Mouse (Mus musculus) retina, embryonic 14.5 days (tissue): ENCODE results near the gene Olfr263.

Experiments used
- DNase-seq: peaks from one replicate; pipeline ENCODE4 v3.0.0-alpha.2; 2015; ENCODE audit warnings: low spot score

Gene Olfr263

DNA sequence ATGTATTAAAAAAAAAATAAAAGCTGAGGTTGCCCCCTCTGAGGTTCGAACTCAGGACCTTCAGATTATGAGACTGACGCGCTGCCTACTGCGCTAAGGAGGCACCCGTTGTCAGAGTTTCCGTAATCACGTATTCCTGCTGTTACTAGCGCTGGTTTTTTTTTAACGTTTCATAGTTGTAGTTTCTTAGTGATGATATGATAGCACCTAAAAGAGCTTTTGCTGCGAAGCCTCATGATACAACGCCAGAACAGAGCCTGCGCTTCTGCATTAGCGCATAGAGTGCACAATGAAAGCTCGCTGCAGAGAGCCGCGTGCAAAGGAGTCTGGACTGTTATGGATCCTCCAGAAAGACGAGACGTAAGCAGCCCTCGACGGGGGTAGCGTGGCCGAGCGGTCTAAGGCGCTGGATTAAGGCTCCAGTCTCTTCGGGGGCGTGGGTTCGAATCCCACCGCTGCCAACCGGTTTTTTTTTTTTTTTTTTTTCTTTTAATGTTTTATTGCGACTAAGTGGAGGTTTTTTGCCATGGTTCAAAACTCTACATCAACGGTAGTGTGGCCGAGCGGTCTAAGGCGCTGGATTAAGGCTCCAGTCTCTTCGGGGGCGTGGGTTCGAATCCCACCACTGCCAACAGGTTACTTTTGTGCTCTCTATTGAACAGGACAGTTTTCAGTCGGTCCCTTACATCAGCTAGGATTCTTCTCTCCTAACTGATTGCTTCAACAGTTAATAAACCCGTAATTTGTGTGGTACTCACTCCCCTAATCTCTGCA lies 40.4 kb downstream of the Olfr263 start:
- DNase-seq: peak; percentile 88

DNA sequence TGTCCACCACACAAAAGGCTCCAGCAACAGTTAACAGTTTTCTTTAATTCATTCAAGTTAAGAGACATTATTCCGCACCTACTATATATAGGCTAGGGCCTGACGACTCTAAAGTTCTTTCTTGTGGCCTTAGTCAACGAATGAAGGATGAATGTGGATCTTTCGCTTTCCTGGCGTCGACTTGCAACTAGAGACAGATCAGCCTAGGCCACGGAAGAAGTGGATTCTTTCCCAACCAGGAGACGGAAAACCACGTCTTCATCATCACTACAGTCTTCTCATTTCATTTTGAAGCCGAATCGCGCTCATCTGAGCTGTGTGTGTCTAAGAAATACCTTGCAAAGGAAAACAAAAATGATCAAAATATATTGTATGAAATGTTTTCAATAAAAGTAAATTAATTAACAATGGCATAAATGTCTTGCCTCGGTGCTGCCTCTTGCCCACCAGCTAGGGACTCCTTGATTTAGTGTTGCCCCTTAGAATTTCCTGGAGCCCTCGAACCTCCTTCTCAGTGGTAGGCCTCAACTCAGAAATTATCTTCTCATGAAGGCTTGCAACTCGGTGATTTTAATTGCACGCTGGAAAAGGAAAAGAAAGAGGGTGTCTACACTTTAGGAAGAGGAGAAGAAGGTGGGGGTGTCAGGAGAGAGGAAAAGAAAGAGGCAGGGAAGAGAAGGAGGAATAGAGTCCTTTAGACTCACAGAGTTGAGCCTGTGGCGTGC lies 41.2 kb downstream of the Olfr263 start:
- DNase-seq: no peak

DNA sequence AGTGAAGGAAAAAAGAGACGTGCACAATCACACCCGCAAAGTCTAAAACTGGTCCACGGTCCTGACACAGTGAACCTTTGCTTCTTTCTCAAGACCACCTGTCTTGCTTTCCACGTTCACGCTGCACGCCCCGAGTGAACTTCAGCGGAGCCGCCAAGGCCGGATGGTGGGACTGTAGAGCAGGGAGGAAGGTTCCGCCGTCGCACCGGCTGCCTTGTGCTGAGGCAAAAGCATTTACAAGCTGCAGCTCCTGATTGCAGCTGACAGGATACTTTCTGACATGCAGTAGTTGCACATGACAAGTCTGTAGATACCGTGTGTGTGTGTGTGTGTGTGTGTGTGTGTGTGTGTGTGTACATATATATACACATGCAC lies 41.7 kb downstream of the Olfr263 start:
- DNase-seq: peak; percentile 53

DNA sequence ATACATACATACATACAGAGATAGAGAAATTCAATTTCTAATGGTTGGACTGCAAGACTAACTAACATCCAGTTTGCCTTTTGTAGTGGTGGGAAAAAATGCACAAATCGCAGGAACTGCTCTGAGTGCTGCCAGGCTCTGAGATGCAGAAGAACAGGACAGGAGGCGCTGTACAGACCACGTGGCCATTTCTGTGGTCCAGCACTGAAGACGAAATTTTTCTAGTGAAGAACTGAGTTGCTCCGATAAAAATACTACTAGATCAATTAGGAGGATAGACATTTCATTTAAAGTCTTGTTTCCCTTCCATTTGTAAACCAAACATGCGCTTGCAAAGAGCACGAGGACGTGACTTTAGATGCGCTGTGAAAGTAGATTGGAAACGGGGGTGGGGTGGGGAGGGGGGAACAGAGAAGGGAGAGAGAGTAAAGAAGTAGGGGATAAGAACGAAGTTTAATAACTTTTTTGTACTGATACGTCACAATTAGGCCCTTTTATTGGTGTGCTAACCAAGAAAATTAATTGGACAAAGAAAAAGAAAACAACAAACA lies 42.2 kb downstream of the Olfr263 start:
- peak; percentile 73 for DNase-seq

DNA sequence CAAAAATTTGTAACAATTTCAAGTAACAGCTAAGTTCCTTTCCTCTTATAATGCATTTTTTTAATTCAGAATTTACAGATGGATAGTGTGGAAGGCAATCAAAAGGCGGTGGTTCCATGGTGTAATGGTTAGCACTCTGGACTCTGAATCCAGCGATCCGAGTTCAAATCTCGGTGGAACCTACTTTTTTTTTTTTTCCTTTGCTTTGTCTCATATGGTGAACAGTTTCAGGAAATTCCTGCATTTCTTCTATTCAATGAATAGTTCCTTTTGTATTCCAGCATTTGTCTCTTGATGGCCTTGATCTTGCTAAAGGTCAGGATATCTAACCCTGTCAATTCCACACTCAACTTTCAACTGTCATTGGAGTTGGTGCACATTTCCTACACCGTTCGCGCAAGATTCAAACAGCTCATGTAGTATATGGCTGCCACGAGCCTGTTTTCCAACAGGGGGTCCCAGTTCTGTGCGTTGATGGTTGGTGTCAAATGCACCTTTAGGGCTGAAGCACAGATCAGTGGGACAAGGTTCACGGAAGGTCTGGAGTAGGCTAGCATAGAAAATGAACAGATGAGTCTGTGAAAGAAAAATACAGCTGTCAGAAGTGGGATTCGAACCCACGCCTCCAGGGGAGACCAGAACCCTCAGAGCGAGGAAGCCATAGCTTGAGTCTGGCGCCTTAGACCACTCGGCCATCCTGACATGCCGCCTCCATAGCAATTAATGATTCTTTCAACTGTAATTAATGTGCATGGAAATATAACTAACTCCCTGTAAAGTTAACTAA lies 43.0 kb downstream of the Olfr263 start:
- DNase-seq: peak; percentile 90

DNA sequence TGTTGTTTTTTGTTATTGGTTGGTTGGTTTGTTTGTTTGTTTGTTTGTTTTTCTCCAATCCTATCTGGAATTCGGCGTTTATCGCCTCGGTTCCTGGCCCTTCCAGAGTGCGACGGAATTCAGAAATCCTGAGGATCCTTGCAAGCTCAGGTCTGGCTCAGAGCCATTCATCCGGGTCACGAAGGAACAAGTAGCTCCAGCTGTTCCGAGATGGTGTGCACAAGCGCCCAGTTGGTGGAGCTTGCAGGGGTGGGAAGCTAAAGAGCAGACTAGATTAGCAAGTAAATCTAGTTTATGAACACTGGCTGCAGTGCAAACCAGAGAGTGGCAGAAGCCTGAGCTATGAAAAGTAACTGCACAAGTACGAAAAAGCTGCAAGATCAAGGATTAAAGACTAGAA lies 43.6 kb downstream of the Olfr263 start:
- DNase-seq: peak; percentile 59

DNA sequence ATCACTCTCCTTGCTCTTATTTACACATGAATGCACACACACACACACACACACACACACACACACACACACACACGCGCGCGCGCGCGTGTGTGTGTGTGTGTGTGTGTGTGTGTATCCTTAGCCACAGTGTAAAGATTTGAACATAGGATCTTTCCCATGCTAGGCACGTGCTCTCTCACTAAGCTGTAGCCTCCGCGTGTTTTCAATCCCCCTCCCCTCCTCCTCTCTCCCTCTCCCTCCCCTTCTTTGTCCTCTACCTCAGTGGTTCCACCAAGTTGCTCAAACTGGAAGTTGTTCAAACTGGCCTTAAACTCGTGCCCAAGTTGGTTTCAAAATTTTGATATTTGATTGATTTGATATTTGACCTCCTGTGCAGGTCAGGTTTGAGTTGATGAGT lies 47.3 kb downstream of the Olfr263 start:
- DNase-seq: no peak

DNA sequence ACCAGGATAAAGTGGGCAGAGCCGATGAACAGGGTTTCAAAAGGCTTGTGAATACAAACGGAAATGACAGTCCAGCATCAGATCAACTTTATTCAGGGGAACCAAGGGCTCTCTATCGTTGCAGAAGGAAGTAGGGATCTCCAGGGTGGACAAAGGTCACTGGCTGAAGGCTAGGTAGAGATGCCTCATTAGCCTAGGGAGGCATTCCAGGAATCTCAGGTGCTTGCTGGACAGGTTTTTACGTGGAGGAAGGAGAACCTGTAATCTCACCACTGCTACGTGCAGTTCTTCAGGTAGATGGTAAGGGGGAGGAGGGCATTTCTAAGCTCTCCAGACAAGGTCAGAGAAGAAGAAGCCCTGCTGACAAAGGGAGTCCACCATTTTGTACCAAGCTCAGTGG lies 48.2 kb downstream of the Olfr263 start:
- no peak for DNase-seq

DNA sequence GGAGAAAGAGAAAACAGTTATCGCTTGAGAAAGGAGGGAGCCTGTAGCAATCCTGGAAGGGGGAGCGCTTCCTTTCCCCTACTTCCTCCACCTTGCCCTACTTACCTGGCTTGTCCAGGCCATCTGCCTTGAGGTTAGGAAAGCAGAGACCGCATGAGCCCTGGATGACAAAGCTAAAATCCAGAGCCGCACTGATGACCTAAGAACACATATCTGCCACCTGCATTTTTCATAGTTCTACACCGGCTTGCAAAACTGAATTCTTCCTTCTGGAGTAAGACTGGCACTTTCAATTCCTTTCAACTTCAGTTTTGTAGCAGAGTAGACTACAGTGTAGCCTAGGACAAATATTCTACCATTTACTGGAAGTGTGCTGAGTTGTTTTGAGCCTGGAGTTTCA lies 48.9 kb downstream of the Olfr263 start:
- no peak for DNase-seq

DNA sequence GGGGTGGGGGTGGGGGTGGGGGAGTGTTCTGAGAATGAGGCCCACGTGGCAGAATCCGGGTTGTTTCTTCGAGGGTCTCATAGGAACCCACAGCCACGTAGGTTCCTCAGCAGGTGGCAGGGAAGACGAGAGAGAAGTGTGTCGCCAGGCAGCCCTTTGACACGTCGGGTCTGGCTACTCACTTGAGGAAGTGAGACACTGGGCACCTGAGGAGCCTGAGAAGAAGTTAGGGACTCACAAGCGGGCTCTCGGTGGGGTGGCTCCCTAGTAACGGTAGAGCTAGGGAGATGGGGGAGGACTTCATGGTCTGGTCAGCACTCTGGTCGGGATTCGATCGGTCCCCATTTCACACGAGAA lies 49.9 kb downstream of the Olfr263 start, which contains the start of gene Trim27:
Gene Trim27 (plus strand): TSS at position 79 of the 357 bp plus-strand sequence.
- DNase-seq: no peak

DNA sequence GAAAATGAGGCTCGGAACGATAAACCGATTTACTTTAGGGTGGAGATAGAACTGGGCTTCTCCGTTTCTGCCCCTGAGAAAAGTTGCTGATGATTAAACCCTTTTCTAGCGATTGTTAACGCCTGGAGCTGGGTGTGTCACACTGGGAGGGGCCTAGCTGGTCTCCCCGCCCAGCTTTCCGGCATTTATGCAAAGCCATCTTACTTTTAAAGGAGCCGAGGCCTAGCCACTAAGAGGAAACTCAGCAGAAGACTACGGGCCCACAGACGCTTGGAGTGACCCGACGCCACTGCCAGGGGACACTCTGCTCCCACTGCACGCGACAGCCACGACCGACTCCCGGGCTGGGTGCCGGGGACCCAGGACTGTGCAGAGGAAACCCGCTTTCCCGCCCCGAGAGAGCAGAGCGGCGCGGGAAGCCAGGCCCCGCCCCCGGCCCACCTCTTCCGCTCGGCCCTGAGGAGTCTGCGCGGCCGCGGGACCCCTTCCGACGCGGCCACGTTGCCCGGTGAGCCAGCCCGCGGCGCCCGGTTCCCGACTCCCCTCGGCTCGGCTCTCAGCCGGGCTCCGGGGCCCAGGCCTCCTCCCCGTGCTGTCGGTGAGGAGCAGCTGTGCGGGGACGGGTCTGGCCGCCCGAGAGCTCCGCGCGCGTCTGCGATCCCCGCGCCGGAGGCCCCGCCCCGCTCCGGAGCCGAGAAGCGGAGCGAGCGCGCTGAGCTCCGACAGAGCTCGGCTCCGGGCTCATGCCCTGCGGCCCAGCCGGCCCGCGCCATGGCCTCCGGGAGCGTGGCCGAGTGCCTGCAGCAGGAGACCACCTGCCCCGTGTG lies 50.5 kb downstream of the Olfr263 start:
- peak; percentile 90 for DNase-seq

DNA sequence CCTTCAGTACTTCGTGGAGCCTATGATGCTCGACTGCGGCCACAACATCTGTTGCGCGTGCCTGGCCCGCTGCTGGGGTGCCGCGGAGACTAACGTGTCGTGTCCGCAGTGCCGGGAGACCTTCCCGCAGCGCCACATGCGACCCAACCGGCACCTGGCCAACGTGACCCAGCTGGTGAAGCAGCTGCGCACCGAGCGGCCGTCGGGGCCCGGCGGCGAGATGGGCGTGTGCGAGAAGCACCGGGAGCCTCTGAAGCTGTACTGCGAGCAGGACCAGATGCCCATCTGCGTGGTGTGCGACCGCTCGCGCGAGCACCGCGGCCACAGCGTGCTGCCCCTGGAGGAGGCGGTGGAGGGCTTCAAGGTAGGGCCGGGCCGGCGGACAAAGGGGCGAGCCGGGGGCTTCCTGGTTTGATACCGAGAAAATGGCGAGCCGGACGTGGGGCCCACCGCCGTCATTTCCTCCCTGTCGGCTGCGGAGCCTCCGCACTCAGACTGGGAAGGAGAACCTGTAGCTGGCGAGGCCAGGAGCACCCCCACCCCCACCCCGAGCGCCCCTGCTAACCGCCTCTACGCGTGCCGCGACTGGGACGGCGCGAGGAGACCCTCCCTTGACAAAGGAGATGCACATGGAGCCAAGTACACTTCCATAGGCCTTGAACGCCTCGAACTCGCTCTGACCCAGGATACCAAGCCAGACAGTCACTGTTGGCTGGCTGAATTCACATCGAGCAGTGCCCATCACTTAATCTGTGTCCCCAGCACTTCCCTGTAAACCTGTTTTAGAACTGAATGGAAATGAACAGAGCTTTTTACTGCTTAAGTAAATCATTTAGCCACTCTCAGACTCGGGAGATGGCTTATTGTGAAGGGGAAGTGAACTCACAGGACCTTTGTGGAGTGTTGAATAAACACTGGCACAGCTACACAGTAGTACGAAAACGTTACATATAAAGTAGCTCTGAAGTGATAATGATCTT lies 51.4 kb downstream of the Olfr263 start:
- DNase-seq: peak; percentile 73

DNA sequence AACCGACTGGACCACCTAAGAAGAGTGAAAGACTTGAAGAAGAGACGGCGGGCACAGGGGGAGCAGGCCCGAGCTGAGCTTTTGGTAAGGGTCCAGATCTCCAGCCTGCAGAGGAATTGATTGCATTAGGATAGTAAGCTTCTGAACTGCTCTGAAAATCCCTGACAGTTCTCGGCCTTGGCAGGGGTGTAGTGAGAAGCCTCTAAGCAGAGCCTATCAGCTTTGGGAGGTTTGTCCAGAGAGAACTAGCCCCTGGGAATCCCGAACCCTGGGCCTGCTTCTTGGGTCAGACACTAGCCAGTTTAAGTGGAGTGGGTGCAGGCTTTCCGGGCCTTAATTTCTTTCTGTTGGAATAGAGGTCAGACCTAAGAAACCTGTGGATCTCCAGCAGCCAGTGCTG lies 52.6 kb downstream of the Olfr263 start:
- DNase-seq: no peak

DNA sequence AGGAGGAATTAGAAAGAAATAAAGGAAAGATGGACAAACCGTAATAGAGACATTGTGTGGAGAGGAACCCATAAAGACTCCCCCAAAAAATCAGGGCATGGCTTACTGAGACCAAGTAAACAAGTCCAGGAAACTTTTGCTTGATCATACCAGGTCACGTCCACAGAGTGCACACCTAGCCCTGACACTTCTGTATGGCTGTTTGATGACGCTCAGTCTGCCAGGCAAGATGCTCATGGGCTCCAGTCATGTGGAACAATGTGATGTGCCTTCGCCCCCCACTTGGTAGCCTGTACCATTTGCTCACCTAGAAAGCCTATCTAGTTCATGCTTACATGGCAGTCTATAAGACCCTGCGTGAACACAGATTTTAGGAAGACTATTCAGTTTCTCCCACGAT lies 53.6 kb downstream of the Olfr263 start:
- no peak for DNase-seq

DNA sequence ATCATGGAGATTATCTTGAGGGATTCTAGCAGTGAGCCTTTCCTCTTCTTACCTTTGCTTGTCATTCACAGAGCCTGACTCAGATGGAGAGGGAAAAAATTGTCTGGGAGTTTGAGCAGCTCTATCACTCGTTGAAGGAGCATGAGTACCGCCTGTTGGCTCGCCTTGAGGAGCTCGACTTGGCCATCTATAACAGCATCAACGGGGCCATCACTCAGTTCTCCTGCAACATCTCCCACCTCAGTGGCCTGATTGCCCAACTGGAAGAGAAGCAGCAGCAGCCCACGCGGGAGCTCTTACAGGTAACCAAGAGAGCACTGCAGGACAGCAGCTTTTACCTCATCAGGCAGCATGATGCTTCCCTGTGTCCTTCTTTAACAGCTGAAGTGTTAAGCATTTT lies 54.2 kb downstream of the Olfr263 start:
- DNase-seq: no peak

DNA sequence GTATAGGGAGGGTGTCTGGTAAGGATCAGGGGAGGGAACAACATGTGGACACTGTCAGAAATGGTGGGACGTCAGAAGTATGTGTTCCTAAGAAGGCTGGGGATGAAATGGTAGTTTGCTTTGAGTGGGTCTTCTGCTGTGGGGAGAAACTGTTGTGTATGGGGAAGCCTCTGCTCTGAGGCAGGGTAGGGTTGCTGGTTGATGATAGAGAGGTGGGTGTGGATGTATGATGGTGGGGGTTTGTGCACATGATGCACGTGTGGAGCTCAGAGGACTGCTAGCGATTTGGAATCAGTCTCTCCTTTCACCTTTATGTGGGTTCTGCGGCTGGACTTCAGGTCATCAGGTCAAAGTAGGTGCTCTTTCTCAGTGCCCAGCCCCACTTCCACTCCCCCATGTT lies 56.1 kb downstream of the Olfr263 start:
- no peak for DNase-seq
